Mouse (Mus musculus) forebrain, embryonic 10.5 days (tissue): Measurements from ENCODE around the gene Krr1. TPM values are rescaled to one million over a fixed set of nuclear protein-coding genes. Genes with fewer than 3 reads are reported as not detected.

Experiments
- polyA plus RNA-seq: library from polyadenylated mRNA; unstranded; fragments of >200 nt; fragmentation: Nextera tagmentation; extraction: Ambion mirVana; gene quantifications from 2 replicates; pipeline ENCODE4 v1.2.1, GENCODE M21; 2016

The Krr1 gene
- polyA plus RNA-seq, 1 experiment from 2014 or later = 60.4 TPM

Other genes starting within 250 kb of the Krr1 start
- 0.82 and 1.0 TPM in 2 replicates for gene Glipr1, start 30.0 kb downstream of the Krr1 start, polyA plus RNA-seq
- gene Glipr1l1, start 87.5 kb downstream of the Krr1 start, polyA plus RNA-seq = not detected in 2 replicates
- gene Glipr1l2, start 110.7 kb downstream of the Krr1 start, polyA plus RNA-seq = not detected in 2 replicates
- not detected in 2 replicates for gene Glipr1l3, start 187.7 kb downstream of the Krr1 start, polyA plus RNA-seq
- gene Caps2, start 191.0 kb downstream of the Krr1 start, polyA plus RNA-seq = 0.38 and 0.43 TPM in 2 replicates